ENCODE assay signal across 29 mouse cellular contexts in the genomic region with DNA sequence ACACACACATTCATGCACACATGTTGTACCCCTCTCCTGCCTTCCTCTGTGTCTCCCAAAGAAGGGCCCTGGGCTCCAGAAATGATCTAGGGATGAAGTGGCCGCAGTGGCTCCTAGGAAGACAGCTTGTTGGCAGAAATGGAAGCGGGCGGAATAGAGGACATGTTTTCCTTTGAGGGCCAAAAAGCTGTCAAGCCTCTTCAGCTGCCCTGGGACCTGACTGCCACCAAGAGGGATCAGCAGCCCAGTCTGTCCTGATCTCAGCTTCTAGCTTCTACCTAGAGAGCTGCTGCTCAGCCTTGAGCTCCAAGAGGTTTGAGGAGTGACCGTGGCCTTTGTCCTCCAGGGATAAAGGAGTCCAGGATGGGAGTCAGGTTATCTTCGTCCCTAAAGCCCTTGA.
DNase-seq lines count a peak whose midpoint lies in the region; ATAC-seq and TF ChIP-seq lines count a peak whose summit lies in the region.
"Had no signal": no experiment of that assay in that cellular context is flagged by ENCODE, and none has a peak within 500 bp of the region (broad histone marks: within the 10 kb centered on the region; RNA-seq: fewer than 3 reads in every experiment).

No protein-coding gene starts in this region.

- no peak for TF ChIP-seq POLR2A in heart, adult 2 months (IDR thresholded peaks at IDR 0.05; ENCODE audit: insufficient read depth, low read depth, low read length)

- intact Hi-C loops in heart, adult 2 months (cut with DNase I), result loop anchor here (5.0 kb wide), 3 partner anchors 41 to 196 kb away; partner anchors contain the start of gene Zfp703

- H3K4me3 ChIP-seq in heart, adult 2 months, result no peak overlapping the region
- H3K4me3 ChIP-seq in heart, embryonic 11.5 days (ENCODE audit: low read depth, low read length), result no peak overlapping the region
- no peak overlapping the region for H3K4me3 ChIP-seq in heart, embryonic 16.5 days (ENCODE audit: low read length)
- H3K4me3 ChIP-seq: hindbrain, embryonic 15.5 days; limb, embryonic 10.5 days; limb, embryonic 15.5 days; liver, embryonic 13.5 days; megakaryocyte, embryonic 14.5 days; midbrain, embryonic 12.5 days; stomach, embryonic 15.5 days had no signal

- TF ChIP-seq CTCF in heart, adult 2 months (IDR thresholded peaks at IDR 0.05), result peak; percentile 25

- H3K4me1 ChIP-seq in heart, adult 2 months (ENCODE audit: control insufficient read depth, insufficient read depth, low read length), result peaks cover 9% of the 10 kb centered on the region
- H3K4me1 ChIP-seq in heart, embryonic 11.5 days (ENCODE audit: control insufficient read depth, insufficient read depth, low read length), result peaks cover 40% of the 10 kb centered on the region
- peaks cover 28% of the 10 kb centered on the region for H3K4me1 ChIP-seq in heart, embryonic 16.5 days (ENCODE audit: control insufficient read depth, insufficient read depth, low read length)
- H3K4me1 ChIP-seq: hindbrain, embryonic 15.5 days; liver, embryonic 13.5 days; megakaryocyte, embryonic 14.5 days; midbrain, embryonic 12.5 days had no signal

- WGBS in heart, adult 2 months, result 51% methylated on average over 5 of the region's 5 CpGs
- 67% methylated on average over 5 of the region's 5 CpGs for WGBS in heart, embryonic 11.5 days (ENCODE audit: insufficient replicate concordance)
- 65% methylated on average over 5 of the region's 5 CpGs for WGBS in heart, embryonic 16.5 days

- no peak overlapping the region for H3K4me2 ChIP-seq in heart, embryonic 11.5 days
- H3K4me2 ChIP-seq in heart, embryonic 16.5 days (ENCODE audit: low read depth, low read length), result no peak overlapping the region
- H3K4me2 ChIP-seq: hindbrain, embryonic 15.5 days; limb, embryonic 15.5 days; liver, embryonic 13.5 days; midbrain, embryonic 12.5 days; stomach, embryonic 15.5 days had no signal

- H3K36me3 ChIP-seq in heart, adult 2 months (ENCODE audit: control insufficient read depth, insufficient read depth, low read length), result no peaks in the 10 kb centered on the region
- H3K36me3 ChIP-seq in heart, embryonic 11.5 days (ENCODE audit: control insufficient read depth, insufficient read depth, low read length), result no peaks in the 10 kb centered on the region
- no peaks in the 10 kb centered on the region for H3K36me3 ChIP-seq in heart, embryonic 16.5 days (ENCODE audit: control insufficient read depth, insufficient read depth)
- H3K36me3 ChIP-seq: hindbrain, embryonic 15.5 days; limb, embryonic 10.5 days; limb, embryonic 15.5 days; liver, embryonic 13.5 days; midbrain, embryonic 12.5 days; stomach, embryonic 15.5 days had no signal

- no peaks in the 10 kb centered on the region for H3K27me3 ChIP-seq in heart, adult 2 months (ENCODE audit: control insufficient read depth, insufficient read depth, low read length)
- no peaks in the 10 kb centered on the region for H3K27me3 ChIP-seq in heart, embryonic 11.5 days (ENCODE audit: control insufficient read depth, insufficient read depth, low read length)
- H3K27me3 ChIP-seq in heart, embryonic 16.5 days (ENCODE audit: control insufficient read depth, insufficient read depth, low read length), result no peaks in the 10 kb centered on the region
- H3K27me3 ChIP-seq: CH12.LX; hindbrain, embryonic 15.5 days; liver, embryonic 13.5 days; megakaryocyte, embryonic 14.5 days; midbrain, embryonic 12.5 days; stomach, embryonic 15.5 days had no signal

- no peaks in the 10 kb centered on the region for H3K9me3 ChIP-seq in heart, embryonic 11.5 days (replicated peaks; ENCODE audit: control insufficient read depth, low read length)
- no peaks in the 10 kb centered on the region for H3K9me3 ChIP-seq in heart, embryonic 16.5 days (replicated peaks; ENCODE audit: control insufficient read depth, low read length)
- H3K9me3 ChIP-seq: hindbrain, embryonic 15.5 days; limb, embryonic 10.5 days; limb, embryonic 15.5 days; liver, embryonic 13.5 days; midbrain, embryonic 12.5 days; stomach, embryonic 15.5 days had no signal

- no peaks in the 10 kb centered on the region for H3K79me2 ChIP-seq in heart, adult 2 months (replicated peaks; ENCODE audit: control insufficient read depth, insufficient read depth, low read length)

- no peak for ATAC-seq in heart, embryonic 11.5 days (replicated peaks; ENCODE audit: insufficient number of reproducible peaks, low FRiP score, low TSS enrichment)
- no peak for ATAC-seq in heart, embryonic 16.5 days (replicated peaks; ENCODE audit: extremely low read depth, insufficient read depth, low FRiP score)
- ATAC-seq: activated CD4-positive, CD25-positive, alpha-beta regulatory T cell, adult 4 months; forebrain, embryonic 14.5 days; inflammation-experienced regulatory T-cells, adult 6 months; lung, postnatal 0 days had no signal

- 0 out of 2 replicates have a peak, but pooled peaks have one; percentile 32 for TF ChIP-seq EP300 in heart, adult 2 months (IDR thresholded peaks at IDR 0.05; ENCODE audit: insufficient read depth, low read depth, low read length)

- peak; percentile 31 for DNase-seq in adrenal gland, adult 2 months
- no peak for DNase-seq in adrenal gland, adult 8-10 months
- peak in 1 of 2 experiments; percentile 47 for DNase-seq in heart, adult 2 months
- DNase-seq in adipocyte (ENCODE audit: low spot score), result peak; percentile 72
- no peak for DNase-seq in gastrocnemius, adult 18-20 months (ENCODE audit: low spot score)
- no peak for DNase-seq in urinary bladder, postnatal 25 days (ENCODE audit: low spot score)
- DNase-seq: cerebellum, adult 9-10 months; cerebellum, postnatal 36 days; gastrocnemius, postnatal 10 days; kidney, adult 11 months; kidney, postnatal 14 days; layer of hippocampus, adult 9-11 months; liver, embryonic 13.5 days; lung, postnatal 4 days; right cerebral cortex, postnatal 25 days; thymus, postnatal 14 days had no signal

- H3K27ac ChIP-seq in heart, adult 2 months, result peak overlapping the region; percentile 55; the same call in 1 of the 2 replicates
- no peak overlapping the region for H3K27ac ChIP-seq in heart, embryonic 11.5 days (ENCODE audit: low read depth, low read length)
- peak overlapping the region; percentile 24; the same call in 1 of the 2 replicates for H3K27ac ChIP-seq in heart, embryonic 16.5 days (ENCODE audit: low read length)
- H3K27ac ChIP-seq: hindbrain, embryonic 15.5 days; limb, embryonic 10.5 days; limb, embryonic 15.5 days; liver, embryonic 13.5 days; midbrain, embryonic 12.5 days; stomach, embryonic 15.5 days had no signal

- no peak overlapping the region for H3K9ac ChIP-seq in heart, adult 2 months (ENCODE audit: low read depth, low read length)
- no peak overlapping the region for H3K9ac ChIP-seq in heart, embryonic 11.5 days (ENCODE audit: low read depth, low read length)
- 0 out of 2 replicates have a peak overlapping the region, but pooled peaks have one; percentile 4 for H3K9ac ChIP-seq in heart, embryonic 16.5 days (ENCODE audit: low read length)
- H3K9ac ChIP-seq: hindbrain, embryonic 15.5 days; limb, embryonic 15.5 days; liver, embryonic 13.5 days; midbrain, embryonic 12.5 days; stomach, embryonic 15.5 days had no signal

Comparison
In these comparisons a context has a peak if more than half of its experiments do, and no peak if none do; other contexts are left out.
1. DNase-seq: peak in adrenal gland, adult 2 months (single experiment) and adipocyte (single experiment); none in adrenal gland, adult 8-10 months (single experiment), gastrocnemius, adult 18-20 months (single experiment) and urinary bladder, postnatal 25 days (single experiment).